Mouse (Mus musculus) left cerebral cortex, adult 18-20 months (tissue): ENCODE data around the gene Lag3. TPM values are rescaled to one million over a fixed set of nuclear protein-coding genes. Genes with fewer than 3 reads are reported as not detected.

Source experiments
- DNase-seq, 2 experiments: peaks; one replicate each; pipeline ENCODE4 v3.0.0; 2021 to 2022; ENCODE audit warnings: low spot score in 2 of 2, mixed read lengths in 1 of 2
- long read RNA-seq, 2 experiments: library from polyadenylated mRNA; stranded (forward); transcript quantifications; one replicate each; pipeline ENCODE4 v2.0.0; 2021
- total RNA-seq, 2 experiments: library from RNA; stranded (reverse); gene quantifications; 2 replicates each; pipeline ENCODE4 v1.2.3; 2021

Gene Lag3
- 1 to 10 TPM; 2.6 to 3.2 TPM for total RNA-seq
- long read RNA-seq, experiment 1, partial matches to known transcripts, result 1 of 3 reads
- long read RNA-seq, experiment 1, other reads (novel, unspliced or antisense), result 0 of 3 reads
- long read RNA-seq, experiment 2, partial matches to known transcripts, result 0 of 2 reads
- long read RNA-seq, experiment 2, other reads (novel, unspliced or antisense), result 1 of 2 reads

- DNase-seq, result no peak
Observed at GRCm38 (mm10) chr6:124911533-124912218, at the start of gene Lag3. Gene Lag3 (minus strand): TSS chr6:124911705.

- DNase-seq, result no peak
Observed at GRCm38 (mm10) chr6:124961021-124961420, 49.5 kb upstream of the Lag3 start.

- no peak for DNase-seq
Observed at GRCm38 (mm10) chr6:124959960-124960359, 48.5 kb upstream of the Lag3 start.

DNA sequence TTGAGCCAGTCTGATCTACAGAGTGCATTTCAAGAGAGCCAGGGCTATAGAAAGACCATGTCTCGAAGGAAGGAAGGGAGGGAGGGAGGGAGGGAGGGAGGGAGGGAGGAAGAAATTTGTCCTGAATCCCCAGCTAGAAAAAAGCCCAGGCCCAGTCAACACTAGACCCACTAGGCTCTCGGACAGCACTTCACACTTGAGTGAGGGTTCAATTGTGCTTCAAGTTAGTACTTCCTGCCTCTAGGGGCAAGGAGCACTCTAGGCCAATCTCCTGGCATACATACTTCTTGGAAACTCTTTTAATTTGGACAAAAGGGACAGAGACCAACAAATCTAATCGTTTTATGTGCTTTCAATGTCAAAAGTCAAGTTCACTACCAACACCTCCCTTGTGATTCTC, 46.6 kb upstream of the Lag3 start:
- DNase-seq, result no peak

GRCm38 (mm10) chr6:124955212-124955611, 43.7 kb upstream of the Lag3 start:
- DNase-seq, result no peak

GRCm38 (mm10) chr6:124953991-124954715, 42.6 kb upstream of the Lag3 start:
- DNase-seq, result no peak

GRCm38 (mm10) chr6:124943526-124943925, 32.0 kb upstream of the Lag3 start:
- DNase-seq, result no peak

DNA sequence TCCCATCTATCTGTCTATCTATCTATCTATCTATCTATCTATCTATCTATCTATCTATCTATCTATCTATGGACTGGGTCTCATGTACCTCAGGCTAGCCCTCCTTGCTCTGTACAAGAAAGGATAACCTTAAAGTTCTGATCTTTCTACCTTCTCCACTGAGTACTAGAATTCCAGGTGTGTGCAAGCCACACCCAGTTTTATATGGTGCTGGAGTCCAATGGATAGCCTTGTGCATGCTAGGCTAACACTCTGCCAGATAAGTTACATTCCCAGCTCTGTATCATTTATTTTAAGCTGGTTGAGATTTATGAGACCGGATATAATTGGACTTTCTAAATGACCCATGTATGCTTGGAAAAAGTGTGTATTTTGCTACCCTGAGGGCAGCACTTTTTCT, 30.2 kb upstream of the Lag3 start:
- DNase-seq, result no peak

DNA sequence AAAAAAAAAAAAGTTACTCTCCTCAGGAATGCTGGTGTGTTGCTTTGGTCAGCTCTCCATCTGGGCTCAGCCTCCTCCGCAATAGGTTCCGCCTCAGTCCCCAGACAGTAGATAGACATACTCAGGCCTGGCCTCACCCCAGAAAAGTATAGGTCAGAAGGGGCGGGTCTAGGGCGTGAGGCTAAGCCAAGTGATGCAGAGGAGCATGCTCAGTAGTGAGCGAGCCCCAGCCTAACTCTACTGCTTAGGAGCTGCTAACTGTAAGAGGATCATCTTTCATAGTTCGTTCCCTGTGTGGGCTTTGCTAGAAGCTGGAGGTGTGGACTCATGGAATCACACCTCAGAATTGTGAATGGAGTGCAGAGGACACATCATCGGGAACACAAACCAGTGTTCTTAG, 27.0 kb upstream of the Lag3 start:
- no peak for DNase-seq

GRCm38 (mm10) chr6:124937493-124937892, 26.0 kb upstream of the Lag3 start:
- DNase-seq, result no peak

DNA sequence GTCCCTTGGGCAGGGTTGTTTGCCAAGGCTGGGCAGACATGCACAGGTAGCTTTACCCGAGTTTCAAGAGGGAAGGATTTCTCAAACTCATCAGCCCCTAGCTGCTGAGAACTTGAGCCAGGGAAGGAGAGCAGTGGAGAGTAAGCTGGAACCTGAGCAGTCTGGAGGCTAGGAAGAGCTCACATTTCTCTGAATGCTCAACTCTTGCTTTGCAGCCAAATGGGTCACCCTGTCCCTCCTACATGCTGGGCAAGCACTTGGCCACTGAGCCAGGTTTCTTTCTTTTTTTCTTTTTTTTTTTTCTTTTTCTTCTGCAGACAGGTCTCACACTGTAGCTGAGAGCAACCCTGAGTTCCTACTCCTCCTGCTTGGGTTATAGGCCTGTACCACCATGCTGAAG, 25.2 kb upstream of the Lag3 start:
- no peak for DNase-seq

DNA sequence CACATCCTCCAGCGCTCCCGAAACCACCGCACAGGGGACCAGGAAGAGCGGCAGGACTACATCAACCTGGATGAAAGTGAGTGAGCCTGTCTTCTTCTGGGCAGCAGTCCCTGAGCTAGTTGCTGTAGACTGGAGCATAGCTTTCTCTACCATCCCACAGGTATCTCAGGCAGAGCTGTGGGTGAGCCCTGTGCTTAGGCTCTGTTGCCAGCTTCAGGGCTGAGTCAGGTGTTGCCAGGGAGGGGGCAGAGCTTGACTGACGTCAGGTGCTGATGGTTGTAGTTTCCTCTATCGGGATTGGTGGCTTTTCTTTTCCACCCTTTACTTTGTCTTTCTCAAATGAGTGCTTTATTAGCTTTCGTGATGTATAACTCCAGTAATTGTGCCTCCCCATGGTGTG, 23.2 kb upstream of the Lag3 start:
- peak in 1 of 2 experiments; percentile 30 for DNase-seq

- DNase-seq, result no peak
Observed at GRCm38 (mm10) chr6:124933127-124933526, 21.6 kb upstream of the Lag3 start.

DNA sequence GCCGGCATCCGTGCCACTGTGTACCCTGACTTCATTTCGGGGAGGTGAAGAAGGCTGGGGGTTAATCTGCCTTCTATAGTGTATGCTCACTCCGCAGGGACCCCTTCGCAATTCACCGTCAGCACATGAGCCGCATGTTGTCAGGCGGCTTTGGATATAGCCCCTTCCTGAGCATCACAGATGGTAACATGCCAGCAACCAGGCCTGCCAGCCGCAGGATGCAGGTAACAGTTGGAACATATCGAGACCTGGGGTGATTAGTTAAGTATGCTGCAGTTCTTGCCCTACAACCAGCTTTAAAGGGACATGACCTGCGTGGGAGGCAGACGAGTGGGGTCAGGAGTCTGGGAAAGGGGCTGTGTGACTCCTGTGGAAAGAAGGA, 20.8 kb upstream of the Lag3 start:
- no peak for DNase-seq

- DNase-seq, result peak in 1 of 2 experiments; percentile 50
Observed at GRCm38 (mm10) chr6:124931525-124932313, 20.2 kb upstream of the Lag3 start.

DNA sequence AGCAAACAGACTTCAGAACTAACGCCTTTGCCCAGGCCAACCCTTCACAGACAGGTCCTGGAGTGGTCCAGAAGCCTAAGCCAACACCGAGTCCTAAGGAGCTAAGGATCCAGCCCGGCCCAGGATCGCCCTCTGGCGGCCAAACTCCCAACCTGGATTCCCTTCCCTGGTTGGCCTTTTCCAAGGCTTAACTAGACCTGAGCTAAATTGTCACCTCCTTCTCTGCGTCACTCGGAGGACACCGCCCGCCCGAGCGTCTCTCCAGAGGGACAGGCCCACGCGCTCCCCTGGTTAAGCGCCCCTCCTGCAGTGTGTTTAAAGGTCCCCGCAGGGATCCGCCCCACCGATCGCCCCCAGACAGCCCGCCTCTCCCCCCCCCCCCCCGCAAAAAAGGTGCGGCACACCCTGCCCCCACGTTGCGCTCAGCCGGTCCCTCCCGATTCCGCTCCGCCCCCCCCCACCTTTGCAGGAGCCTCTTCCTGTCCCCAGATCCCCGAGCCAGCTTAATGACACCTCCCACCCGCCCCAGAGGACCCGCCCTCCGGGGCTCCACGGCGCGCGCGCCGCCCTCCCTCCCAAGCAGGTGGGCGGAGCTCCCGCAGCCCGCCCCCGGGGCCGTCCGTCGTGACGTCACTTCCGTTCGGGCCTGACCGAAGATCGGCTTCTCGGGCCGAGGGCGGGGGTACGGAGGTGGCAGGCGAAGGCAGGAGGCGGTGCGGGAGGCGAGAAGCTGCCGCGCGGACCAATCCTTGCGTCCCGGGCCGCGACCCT, 19.4 kb upstream of the Lag3 start, which contains the start of gene Mlf2:
TSS of gene Mlf2 (plus strand) at position 633 of the 771 bp plus-strand sequence.
- peak; percentile 100 for DNase-seq

GRCm38 (mm10) chr6:124930231-124930630, 18.7 kb upstream of the Lag3 start:
- DNase-seq, result no peak

DNA sequence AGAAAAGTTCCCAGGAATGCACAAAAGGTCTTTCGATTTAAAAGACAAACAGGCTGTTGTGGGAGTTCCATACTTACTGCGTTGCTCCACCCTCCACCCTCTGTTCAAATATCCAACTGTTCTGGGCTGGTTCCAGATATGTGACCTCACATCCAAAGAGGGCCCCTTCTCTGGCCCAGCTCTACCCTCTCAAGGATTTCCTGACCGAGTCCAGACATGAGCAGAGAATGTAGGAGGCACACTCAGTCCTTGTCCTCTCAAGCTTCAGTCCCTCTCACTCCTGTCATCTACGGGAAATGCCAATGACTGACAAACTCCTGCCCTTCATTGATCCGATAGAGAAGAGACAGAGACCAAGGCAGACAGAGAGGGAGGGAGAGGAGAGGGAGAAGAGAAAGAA, 14.4 kb upstream of the Lag3 start:
- DNase-seq, result no peak

DNA sequence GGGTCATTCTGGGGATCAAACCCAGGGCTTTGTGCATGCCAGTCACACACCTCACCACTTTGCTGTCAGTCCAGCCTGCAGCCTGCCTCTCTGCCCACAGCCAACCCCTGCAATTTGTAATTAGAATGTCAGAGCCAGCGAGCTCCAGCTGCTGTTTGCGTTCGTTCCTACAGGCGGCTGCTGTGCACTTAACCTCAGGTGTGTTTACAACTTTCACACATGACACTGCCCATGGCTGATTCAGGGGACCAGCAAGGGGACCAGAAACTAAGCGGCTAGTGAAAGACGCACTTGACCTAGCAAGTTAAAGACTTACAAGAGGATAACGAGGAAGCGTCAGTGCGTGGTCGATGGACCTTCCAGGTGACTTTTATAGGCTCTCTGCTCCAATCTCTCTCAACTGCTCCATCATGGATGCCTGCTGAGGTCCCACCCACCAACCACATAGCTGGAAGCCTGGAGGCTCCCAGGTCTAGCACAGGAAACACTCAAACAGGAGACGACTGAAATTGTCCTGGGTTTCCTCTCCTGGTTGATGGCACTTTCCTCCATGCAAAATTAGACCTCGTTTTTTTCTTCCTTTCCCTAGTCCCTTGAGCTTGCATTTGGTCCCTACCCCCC, 13.8 kb upstream of the Lag3 start:
- no peak for DNase-seq

GRCm38 (mm10) chr6:124921539-124921938, 10.0 kb upstream of the Lag3 start:
- DNase-seq, result no peak
